Mouse (Mus musculus) common myeloid progenitor, adult 5-6 weeks (primary cell): ENCODE results near the gene Gabpa. TPM values are rescaled to one million over a fixed set of nuclear protein-coding genes. Genes with fewer than 3 reads are reported as not detected.

Source experiments
- ATAC-seq: replicated peaks from 2 replicates; pipeline ENCODE4 v1.8.0; 2016; ENCODE audit warnings: low read depth, mild to moderate bottlenecking, moderate TSS enrichment, inconsistent platforms; ENCODE audit not compliant: poor library complexity, severe bottlenecking
- total RNA-seq: library from RNA; stranded (forward); fragments of 200-1000, 187-1606 nt; gene quantifications from 2 replicates; pipeline ENCODE4 v1.2.3, GENCODE M21; 2017

The Gabpa gene
- 75.3 and 86.6 TPM in 2 replicates for total RNA-seq

DNA sequence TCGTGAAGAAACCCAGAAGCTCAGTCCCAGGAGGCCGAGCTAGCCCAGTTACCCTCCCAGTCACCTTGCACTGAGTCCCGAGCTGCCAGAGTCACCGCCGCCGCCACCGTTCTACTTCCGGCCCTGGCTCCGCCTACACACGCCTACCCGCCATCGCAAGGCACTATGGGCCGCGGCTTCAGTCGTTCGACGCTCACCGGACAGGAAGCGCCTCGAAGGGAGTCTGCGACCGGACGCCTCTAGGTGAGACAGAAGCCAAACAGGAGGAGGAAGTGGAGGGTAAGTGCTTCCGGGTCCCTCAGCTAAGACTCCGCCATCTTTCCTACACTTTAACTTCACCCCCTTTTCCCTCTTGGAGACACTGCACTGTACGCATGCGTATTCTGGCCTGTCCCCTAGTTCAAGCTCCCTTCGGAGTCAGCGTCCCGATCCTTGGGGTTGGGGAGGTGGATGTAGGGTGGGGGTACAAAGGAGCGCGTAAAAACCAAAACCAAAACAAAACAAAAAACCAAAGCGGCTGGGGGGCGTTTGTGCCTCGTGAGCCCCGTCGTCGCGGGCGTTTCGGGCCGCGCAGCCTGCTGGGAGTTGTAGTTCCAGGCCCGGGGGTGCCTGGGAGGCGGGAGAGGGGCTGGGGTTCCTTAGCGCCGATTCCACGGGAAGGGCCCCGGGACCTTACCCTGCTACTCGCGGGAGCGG, at the start of gene Gabpa:
Gene Gabpa, plus strand, starts transcription at position 181 of the 696 bp plus-strand sequence.
- peak; percentile 93 for ATAC-seq

DNA sequence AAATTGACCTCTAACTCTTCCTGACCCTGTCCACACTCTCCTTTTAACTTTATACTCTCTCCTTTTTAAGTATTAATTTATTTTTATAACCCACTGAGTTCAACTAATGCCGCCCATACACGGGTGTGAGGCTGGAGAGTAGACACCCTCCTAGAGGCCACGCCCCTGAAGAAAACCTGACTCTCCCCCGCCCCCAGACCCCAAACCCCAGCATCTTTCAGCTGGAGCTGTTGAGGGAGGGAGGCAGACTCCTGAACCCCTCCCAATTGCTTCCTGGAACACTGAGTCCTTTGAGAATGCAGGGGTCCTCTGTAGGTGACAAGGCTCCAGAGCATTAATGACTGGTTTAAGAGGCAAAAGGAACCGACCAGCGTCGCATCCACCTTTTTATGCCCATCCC, 49.8 kb upstream of the Gabpa start:
- ATAC-seq, result no peak

GRCm38 (mm10) chr16:84790595-84791165, 44.0 kb upstream of the Gabpa start:
- no peak for ATAC-seq

DNA sequence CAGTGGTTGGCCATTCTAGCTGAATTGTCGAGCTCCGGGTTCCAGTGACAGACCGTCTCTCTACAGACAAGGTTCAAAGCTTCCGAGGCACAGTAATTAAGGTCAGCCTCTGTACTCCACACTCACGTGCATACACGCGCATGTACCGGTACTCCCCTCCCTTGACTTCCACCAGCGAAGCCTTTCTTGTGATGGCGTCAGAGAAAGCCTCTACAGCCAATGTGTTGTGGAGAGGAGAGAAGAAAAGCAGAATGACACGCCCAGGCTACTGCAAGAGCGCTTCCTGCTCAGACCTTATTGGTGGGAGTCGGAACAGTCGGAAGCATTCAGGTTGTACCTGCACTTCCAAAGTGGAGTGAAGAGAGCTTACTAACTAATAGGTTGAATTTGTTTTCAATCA, 41.3 kb upstream of the Gabpa start:
- no peak for ATAC-seq

GRCm38 (mm10) chr16:84795337-84795736, 39.4 kb upstream of the Gabpa start:
- ATAC-seq, result no peak

- ATAC-seq, result no peak
These were observed 38.0 kb upstream of the Gabpa start for GRCm38 (mm10) chr16:84796678-84797077.

- ATAC-seq, result no peak
These were observed 34.7 kb upstream of the Gabpa start for GRCm38 (mm10) chr16:84800038-84800437.

DNA sequence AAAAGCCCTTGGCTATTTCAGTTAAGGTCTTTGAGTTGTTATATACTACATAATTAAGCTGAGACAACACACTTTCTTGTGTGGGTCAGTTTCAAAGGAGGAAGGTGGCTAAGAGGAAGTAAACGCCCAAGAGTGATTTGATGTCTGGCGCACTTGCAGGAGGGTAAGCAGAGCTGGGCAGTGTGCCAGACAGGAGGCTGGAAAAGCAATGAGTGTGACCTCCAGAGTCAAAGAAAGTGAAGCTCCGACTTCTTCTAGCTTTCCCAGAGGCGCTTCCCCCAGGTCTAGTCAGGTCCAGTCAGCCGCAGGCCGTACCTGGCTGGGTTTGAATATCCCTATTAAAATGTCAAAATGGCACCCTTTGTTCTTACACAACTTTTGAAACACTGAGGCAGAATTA, 32.5 kb upstream of the Gabpa start:
- ATAC-seq, result peak; percentile 75

- 0 out of 2 replicates have a peak, but pooled peaks have one; percentile 33 for ATAC-seq
These were observed 29.9 kb upstream of the Gabpa start for GRCm38 (mm10) chr16:84804866-84805265.

DNA sequence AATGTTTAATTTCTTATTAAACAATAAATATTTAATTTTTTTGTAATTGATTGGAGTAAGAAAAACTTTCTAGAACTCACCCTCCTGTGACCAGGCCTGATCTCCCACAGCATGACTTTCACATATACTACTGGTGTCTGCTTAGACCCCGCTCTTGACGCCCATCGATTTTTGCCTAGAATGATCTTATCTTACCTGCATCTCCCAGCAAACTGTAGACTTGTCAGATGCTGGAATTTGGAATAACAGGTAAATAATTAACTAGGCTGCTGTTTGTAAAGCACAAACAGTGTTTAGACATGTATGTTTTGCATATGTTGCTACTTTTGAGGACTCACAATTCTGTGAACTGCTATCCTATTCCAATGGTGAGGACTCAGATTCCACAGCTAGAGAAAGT, 28.6 kb upstream of the Gabpa start:
- no peak for ATAC-seq

- ATAC-seq, result no peak
These were observed 26.9 kb upstream of the Gabpa start for GRCm38 (mm10) chr16:84807874-84808273.

DNA sequence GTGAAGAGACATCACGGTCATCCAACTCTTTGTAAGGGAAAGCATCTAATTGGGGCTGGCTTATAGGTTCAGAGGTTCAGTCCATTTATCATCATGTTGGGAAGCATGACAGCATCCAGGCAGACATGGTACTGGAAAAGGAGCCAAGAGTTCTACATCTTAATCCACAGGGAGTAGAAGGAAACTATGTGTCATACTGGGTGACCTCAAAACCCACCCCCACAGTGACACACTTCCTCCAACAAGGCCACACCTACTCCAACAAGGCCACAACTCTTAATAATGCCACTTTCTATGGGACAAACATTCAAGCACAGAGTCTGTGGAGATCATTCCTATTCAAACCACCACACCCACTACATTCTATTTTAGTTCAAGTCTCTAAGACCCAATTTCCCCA, 24.5 kb upstream of the Gabpa start:
- no peak for ATAC-seq

DNA sequence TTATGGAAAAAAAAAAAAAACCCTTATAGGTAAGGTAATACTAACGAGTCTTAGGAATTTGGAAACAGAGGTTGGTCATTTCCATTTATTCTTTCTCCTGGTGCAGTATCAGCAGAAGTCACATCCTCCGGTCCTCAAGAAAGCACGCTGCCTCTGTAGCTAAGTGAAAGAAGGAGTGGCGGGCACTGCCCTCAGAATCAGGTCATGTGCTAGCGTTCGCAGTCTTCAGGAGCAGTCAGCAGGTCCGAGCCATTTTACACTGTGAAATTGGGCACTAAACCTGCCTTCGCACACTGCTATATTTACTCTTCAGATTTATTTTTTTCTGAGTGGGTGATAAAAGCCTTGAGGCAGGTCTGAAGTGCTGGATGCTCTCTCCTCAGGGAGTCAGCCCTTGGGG, 20.9 kb upstream of the Gabpa start:
- ATAC-seq, result 0 out of 2 replicates have a peak, but pooled peaks have one; percentile 16

DNA sequence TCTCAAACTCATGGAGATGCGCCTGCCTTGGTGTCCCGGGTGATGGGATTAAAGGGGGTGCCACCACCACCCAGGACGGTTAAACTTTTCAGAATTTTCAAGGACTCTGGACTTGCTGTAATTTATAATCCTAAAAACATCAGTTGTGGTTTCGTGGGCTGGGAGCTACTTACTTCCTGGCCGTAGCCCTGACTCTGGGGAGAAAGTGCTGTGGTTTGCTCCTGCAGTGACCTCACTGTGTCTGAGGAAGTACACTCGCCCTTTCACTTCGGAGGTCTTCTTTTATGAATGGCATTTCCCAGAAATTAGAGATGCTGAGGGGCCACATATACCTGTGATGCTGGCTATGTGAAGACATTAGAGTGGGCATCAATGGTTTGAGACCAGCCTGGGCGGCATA, 20.2 kb upstream of the Gabpa start:
- peak; percentile 90 for ATAC-seq

- ATAC-seq, result peak; percentile 67
These were observed 17.3 kb upstream of the Gabpa start for GRCm38 (mm10) chr16:84817423-84817822.

- no peak for ATAC-seq
These were observed 9.7 kb upstream of the Gabpa start for GRCm38 (mm10) chr16:84825009-84825408.

- no peak for ATAC-seq
These were observed 3.0 kb upstream of the Gabpa start for GRCm38 (mm10) chr16:84831696-84832095.

GRCm38 (mm10) chr16:84832736-84833135, 2.0 kb upstream of the Gabpa start:
- no peak for ATAC-seq

- peak; percentile 24 for ATAC-seq
These were observed 381 bp upstream of the Gabpa start for GRCm38 (mm10) chr16:84834344-84834743.

DNA sequence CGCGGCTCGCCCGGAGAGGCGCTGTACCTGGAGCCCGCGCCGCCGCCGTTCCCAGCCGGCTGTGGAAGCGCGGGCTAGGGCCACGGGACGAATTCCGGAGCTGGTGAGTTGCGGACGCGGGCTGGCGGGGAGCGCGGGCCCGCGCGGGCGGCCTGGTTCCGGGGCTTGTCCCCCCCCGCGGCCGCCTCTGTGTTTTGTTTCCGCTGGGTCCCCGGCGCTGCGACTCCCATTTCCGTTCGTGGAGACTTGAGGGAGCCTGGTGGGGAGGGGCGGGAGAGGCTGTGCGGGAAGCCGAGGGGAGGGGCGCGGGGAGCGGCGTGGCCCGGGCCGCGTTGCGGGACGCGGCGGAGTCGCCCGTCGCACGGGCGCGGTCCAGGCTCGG, 707 bp downstream of the Gabpa start, which contains the start of gene Atp5j:
Gene Atp5j, minus strand, starts transcription at position 185 of the 382 bp plus-strand sequence.
- ATAC-seq, result peak; percentile 22

DNA sequence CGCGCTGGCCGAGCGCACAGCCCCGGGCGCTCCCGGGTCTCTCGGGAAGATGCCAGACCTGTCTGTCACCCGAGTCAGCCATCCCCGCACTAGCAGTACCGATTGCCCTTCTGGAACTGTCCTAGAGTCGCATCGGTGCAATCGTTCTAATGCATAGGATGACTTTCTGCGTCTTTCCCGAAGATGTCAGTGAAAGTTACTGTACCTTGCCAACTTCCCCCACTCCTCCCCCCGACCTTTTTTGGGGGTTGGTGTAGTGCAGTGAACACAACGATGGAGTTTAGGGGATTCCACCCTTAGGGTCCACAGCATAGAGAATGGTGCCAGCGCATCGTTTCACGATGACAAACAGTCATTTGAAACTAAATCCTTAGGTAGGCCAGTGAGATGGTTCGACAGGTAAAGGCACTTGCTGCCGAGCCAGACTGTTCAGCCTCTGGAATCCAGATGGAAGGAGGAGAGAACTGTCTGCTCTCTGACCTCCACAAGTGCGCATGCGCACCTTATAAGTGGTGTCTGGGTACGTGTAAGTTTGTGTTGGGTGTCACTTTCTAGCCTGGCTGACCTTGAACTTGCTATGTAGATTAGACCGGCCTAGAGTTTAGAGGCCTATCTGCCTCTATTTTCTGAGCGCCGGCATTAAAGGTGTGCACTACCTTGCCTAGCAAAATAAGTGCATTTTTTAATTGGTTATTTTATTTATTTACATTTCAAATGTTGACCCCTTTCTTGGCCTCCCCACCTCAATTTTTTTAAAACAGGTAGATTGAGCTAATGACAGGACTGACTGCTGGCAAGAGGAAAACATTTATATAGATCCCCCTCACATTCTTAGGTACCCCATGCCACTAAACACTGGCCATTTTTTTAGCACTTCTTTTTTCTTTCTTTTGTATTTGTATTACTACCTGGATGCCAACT, 1.4 kb downstream of the Gabpa start:
- peak; percentile 3 for ATAC-seq
